Mouse (Mus musculus) left cerebral cortex, adult 2 months (tissue): ENCODE measurements around the gene Sav1. TPM values are rescaled to one million over a fixed set of nuclear protein-coding genes. Genes with fewer than 3 reads are reported as not detected.
A peak's percentile ranks its signal among the peaks of the same experiment; 100 is the strongest.

Experiments used
- DNase-seq, 2 experiments: peaks; one replicate each; pipeline ENCODE4 v3.0.0; 2021 to 2022; ENCODE audit warnings: low spot score in 2 of 2, mixed read lengths in 1 of 2; ENCODE audit errors: extremely low spot score in 1 of 2
- H3K27ac ChIP-seq: fragments of 200-600 bp; 2 replicates; pipeline ENCODE4 v1.8.1; 2022
- H3K4me3 ChIP-seq: fragments of 200-600 bp; 2 replicates; pipeline ENCODE4 v1.8.1; 2022
- CTCF ChIP-seq: fragments of 200-600 bp; IDR thresholded peaks from 2 replicates; pipeline ENCODE4 v1.8.1; 2022; ENCODE audit warnings: antibody characterized with exemption, mild to moderate bottlenecking, moderate library complexity
- intact Hi-C: fragments of 180-260 bp; cut with DNase I; formaldehyde crosslinking; loops from one replicate; pipeline ENCODE4 v1.15.1; 2025
- total RNA-seq, 2 experiments: library from RNA; stranded (reverse); gene quantifications; 2 replicates each; pipeline ENCODE4 v1.2.3; 2021

The Sav1 gene
- total RNA-seq, 2 experiments from 2014 or later: 17.4 to 19.5 TPM

- no peak for TF ChIP-seq CTCF
- intact Hi-C loops: loop anchor here (5.0 kb wide), 2 partner anchors 77 to 162 kb away; no protein-coding TSS in a partner anchor
- no peak overlapping the region for H3K27ac ChIP-seq
- peak overlapping the region; percentile 40 for H3K4me3 ChIP-seq
- DNase-seq: no peak
Observed at GRCm38 (mm10) chr12:69985546-69985945, 1.3 kb downstream of the Sav1 start.

- intact Hi-C loops: no loop called here
- no peak for DNase-seq
- TF ChIP-seq CTCF: peak; percentile 34
- H3K27ac ChIP-seq: no peak overlapping the region
- H3K4me3 ChIP-seq: no peak overlapping the region
Observed at GRCm38 (mm10) chr12:69982874-69983273, 3.9 kb downstream of the Sav1 start.

GRCm38 (mm10) chr12:69977376-69977998, 9.3 kb downstream of the Sav1 start:
- no peak for TF ChIP-seq CTCF
- Histone ChIP-seq H3K27ac (no peak overlapping the region), H3K4me3 (no peak overlapping the region)
- DNase-seq: no peak
- intact Hi-C loops: no loop called here

GRCm38 (mm10) chr12:69976688-69977087, 10.1 kb downstream of the Sav1 start:
- no peak for DNase-seq
- TF ChIP-seq CTCF: no peak
- intact Hi-C loops: no loop called here
- Histone ChIP-seq H3K27ac (no peak overlapping the region), H3K4me3 (no peak overlapping the region)

- H3K4me3 ChIP-seq: no peak overlapping the region
- no peak for TF ChIP-seq CTCF
- intact Hi-C loops: no loop called here
- DNase-seq: no peak
- H3K27ac ChIP-seq: no peak overlapping the region; the same call in 1 of the 2 replicates
Observed at GRCm38 (mm10) chr12:69973666-69974065, 13.1 kb downstream of the Sav1 start.

- intact Hi-C loops: no loop called here
- Histone ChIP-seq H3K27ac (no peak overlapping the region), H3K4me3 (no peak overlapping the region)
- no peak for DNase-seq
- TF ChIP-seq CTCF: no peak
Observed at GRCm38 (mm10) chr12:69968154-69968553, 18.6 kb downstream of the Sav1 start.

GRCm38 (mm10) chr12:69967112-69967511, 19.7 kb downstream of the Sav1 start:
- intact Hi-C loops: no loop called here
- TF ChIP-seq CTCF: no peak
- H3K27ac ChIP-seq: no peak overlapping the region
- no peak overlapping the region for H3K4me3 ChIP-seq
- no peak for DNase-seq

GRCm38 (mm10) chr12:69966071-69966470, 20.7 kb downstream of the Sav1 start:
- Histone ChIP-seq H3K27ac (no peak overlapping the region), H3K4me3 (no peak overlapping the region)
- TF ChIP-seq CTCF: no peak
- intact Hi-C loops: no loop called here
- no peak for DNase-seq

GRCm38 (mm10) chr12:69965644-69966043, 21.2 kb downstream of the Sav1 start:
- Histone ChIP-seq H3K4me3 (no peak overlapping the region), H3K27ac (no peak overlapping the region)
- TF ChIP-seq CTCF: no peak
- intact Hi-C loops: no loop called here
- no peak for DNase-seq

GRCm38 (mm10) chr12:69963141-69963540, 23.7 kb downstream of the Sav1 start:
- intact Hi-C loops: loop anchor here (5.0 kb wide), 1 partner anchor 99 kb away; no protein-coding TSS in a partner anchor
- no peak overlapping the region for H3K4me3 ChIP-seq
- TF ChIP-seq CTCF: no peak
- H3K27ac ChIP-seq: no peak overlapping the region
- DNase-seq: no peak

GRCm38 (mm10) chr12:69962468-69962867, 24.3 kb downstream of the Sav1 start:
- intact Hi-C loops: loop anchor here (5.0 kb wide), 1 partner anchor 100 kb away; no protein-coding TSS in a partner anchor
- DNase-seq: peak; percentile 54 to 61
- H3K27ac ChIP-seq: no peak overlapping the region; the same call in 1 of the 2 replicates
- no peak overlapping the region for H3K4me3 ChIP-seq
- TF ChIP-seq CTCF: peak; percentile 77

GRCm38 (mm10) chr12:69957378-69957777, 29.4 kb downstream of the Sav1 start:
- Histone ChIP-seq H3K27ac (no peak overlapping the region), H3K4me3 (no peak overlapping the region)
- intact Hi-C loops: no loop called here
- no peak for TF ChIP-seq CTCF
- DNase-seq: no peak

GRCm38 (mm10) chr12:69947502-69947901, 39.3 kb downstream of the Sav1 start:
- H3K4me3 ChIP-seq: no peak overlapping the region
- no peak overlapping the region for H3K27ac ChIP-seq
- intact Hi-C loops: no loop called here
- DNase-seq: no peak
- TF ChIP-seq CTCF: no peak
